Mouse (Mus musculus) stomach, postnatal 0 days (tissue): ENCODE data around the gene Axl. TPM values are rescaled to one million over a fixed set of nuclear protein-coding genes. Genes with fewer than 3 reads are reported as not detected.
"Not testable (repeated sequence)": the region's sequence is repeated elsewhere in the genome, so short reads cannot be mapped to it uniquely, and the experiment has no call there.

Experiments used
- ATAC-seq: fragments of 200-750 bp; cut with Nextera tagmentation; 2 replicates; pipeline ENCODE4 v1.8.0; 2017; ENCODE audit not compliant: low FRiP score, low TSS enrichment
- DNase-seq: peaks from one replicate; pipeline ENCODE4 v3.0.0-alpha.2; 2016; ENCODE audit warnings: low spot score
- H3K27ac ChIP-seq: fragments of 300-500 bp; sonication (generic); replicated peaks from 2 replicates; pipeline ENCODE4 v1.5.1; 2014; ENCODE audit warnings: mild to moderate bottlenecking, control low read depth
- H3K27me3 ChIP-seq: fragments of 300-500 bp; sonication (generic); 2 replicates; pipeline ENCODE4 v1.6.1; 2014; ENCODE audit warnings: low read length; ENCODE audit not compliant: control insufficient read depth, insufficient read depth
- H3K36me3 ChIP-seq: fragments of 300-500 bp; sonication (generic); 2 replicates; pipeline ENCODE4 v1.6.1; 2014; ENCODE audit warnings: low read length, mixed read lengths; ENCODE audit not compliant: control insufficient read depth, insufficient read depth
- H3K4me1 ChIP-seq: fragments of 300-500 bp; sonication (generic); replicated peaks from 2 replicates; pipeline ENCODE4 v1.6.1; 2014; ENCODE audit warnings: antibody characterized with exemption; ENCODE audit not compliant: control insufficient read depth, insufficient read depth
- H3K4me2 ChIP-seq: fragments of 300-500 bp; sonication (generic); replicated peaks from 2 replicates; pipeline ENCODE4 v1.6.1; 2014; ENCODE audit warnings: low read depth, mild to moderate bottlenecking, control low read depth, moderate library complexity
- H3K4me3 ChIP-seq: fragments of 300-500 bp; sonication (generic); 2 replicates; pipeline ENCODE4 v1.5.1; 2014; ENCODE audit warnings: low read depth, low read length, control low read depth
- H3K9ac ChIP-seq: fragments of 300-500 bp; sonication (generic); 2 replicates; pipeline ENCODE4 v1.6.1; 2014; ENCODE audit warnings: mild to moderate bottlenecking, low read length, control low read depth, mixed read lengths
- H3K9me3 ChIP-seq: fragments of 300-500 bp; sonication (generic); 2 replicates; pipeline ENCODE4 v1.6.1; 2016; ENCODE audit warnings: low read length; ENCODE audit not compliant: control insufficient read depth
- CTCF ChIP-seq: IDR thresholded peaks from 2 replicates; pipeline ENCODE4 v1.5.1; 2016; ENCODE audit warnings: antibody characterized with exemption, low read depth, mild to moderate bottlenecking, moderate library complexity
- EP300 ChIP-seq: optimal IDR thresholded peaks from 2 replicates; pipeline ENCODE3; 2016; ENCODE audit warnings: antibody characterized with exemption
- WGBS: fragments of 180-500 bp; shearing (Covaris S2); extraction: QIAGEN DNeasy Blood & Tissue Kit; methylation state at CpG from one replicate; pipeline ENCODE4 v1.1.7; 2014; 5-methylcytosine and 5-hydroxymethylcytosine counted together
- polyA plus RNA-seq: library from polyadenylated mRNA; unstranded; fragments of >200 nt; fragmentation: Nextera tagmentation; extraction: Ambion mirVana; gene quantifications from 2 replicates; pipeline ENCODE4 v1.2.1, GENCODE M21; 2015

The Axl gene
- polyA plus RNA-seq, 1 experiment from 2014 or later, result 53.4 TPM

DNA sequence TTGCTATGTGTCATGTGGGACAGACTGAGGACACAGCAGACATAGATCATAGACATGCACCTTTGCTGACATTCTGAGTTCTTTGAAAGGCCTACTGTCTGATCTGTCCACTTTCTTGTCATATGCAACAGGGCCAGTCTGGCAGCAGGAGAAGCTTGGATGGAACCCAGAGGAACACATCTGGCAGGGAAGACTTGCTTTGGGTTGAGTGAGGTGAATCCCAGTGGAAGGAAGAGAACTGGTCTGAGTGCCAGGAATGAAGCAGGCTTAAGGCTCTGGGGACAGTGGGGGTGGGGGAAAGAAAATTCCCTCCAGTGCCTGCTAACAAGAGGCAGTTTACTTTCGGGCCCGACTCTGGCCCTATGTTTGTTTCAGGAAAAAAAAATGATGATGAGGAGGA lies 58.6 kb downstream of the Axl start:
- Histone ChIP-seq H3K36me3 (peaks cover 59% of the 10 kb centered on the region), H3K27ac (no peak overlapping the region), H3K27me3 (no peaks in the 10 kb centered on the region), H3K4me3 (no peak overlapping the region), H3K4me2 (no peak overlapping the region), H3K9ac (no peak overlapping the region), H3K9me3 (no peaks in the 10 kb centered on the region), H3K4me1 (no peaks in the 10 kb centered on the region)
- DNase-seq (no peak), ATAC-seq (no peak)
- no peak for TF ChIP-seq EP300
- TF ChIP-seq CTCF, result no peak
- WGBS, result 62% methylated on average over 2 of the region's 2 CpGs

DNA sequence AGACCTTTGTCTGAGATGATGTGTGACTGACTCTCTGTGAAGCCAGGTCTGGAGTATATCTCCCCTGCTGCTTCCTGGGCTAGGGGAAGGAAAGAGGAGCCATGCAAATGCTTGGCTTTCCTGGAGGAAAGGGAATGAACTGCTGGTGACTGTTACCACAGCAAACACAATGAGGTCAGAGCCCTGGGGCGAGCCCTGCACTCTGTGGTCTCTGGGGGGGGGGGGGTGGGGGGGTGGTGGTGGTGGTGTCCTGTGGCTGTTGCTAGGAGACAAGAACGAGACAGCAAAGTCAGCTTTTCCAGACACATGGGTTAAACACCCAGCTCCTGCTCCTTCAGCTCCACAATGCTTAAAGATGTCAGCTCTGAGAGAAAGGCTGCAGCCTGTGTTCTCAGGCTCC lies 59.1 kb downstream of the Axl start:
- H3K4me3 ChIP-seq, result no peak overlapping the region
- 26% methylated on average over 2 of the region's 2 CpGs for WGBS
- no peak overlapping the region for H3K27ac ChIP-seq
- H3K4me1 ChIP-seq, result no peaks in the 10 kb centered on the region
- peaks cover 63% of the 10 kb centered on the region for H3K36me3 ChIP-seq
- no peaks in the 10 kb centered on the region for H3K27me3 ChIP-seq
- no peak overlapping the region for H3K9ac ChIP-seq
- DNase-seq (no peak), ATAC-seq (peak; percentile 55; the same call in 1 of the 2 replicates)
- H3K9me3 ChIP-seq, result no peaks in the 10 kb centered on the region
- TF ChIP-seq EP300 (no peak), CTCF (no peak)
- H3K4me2 ChIP-seq, result no peak overlapping the region

DNA sequence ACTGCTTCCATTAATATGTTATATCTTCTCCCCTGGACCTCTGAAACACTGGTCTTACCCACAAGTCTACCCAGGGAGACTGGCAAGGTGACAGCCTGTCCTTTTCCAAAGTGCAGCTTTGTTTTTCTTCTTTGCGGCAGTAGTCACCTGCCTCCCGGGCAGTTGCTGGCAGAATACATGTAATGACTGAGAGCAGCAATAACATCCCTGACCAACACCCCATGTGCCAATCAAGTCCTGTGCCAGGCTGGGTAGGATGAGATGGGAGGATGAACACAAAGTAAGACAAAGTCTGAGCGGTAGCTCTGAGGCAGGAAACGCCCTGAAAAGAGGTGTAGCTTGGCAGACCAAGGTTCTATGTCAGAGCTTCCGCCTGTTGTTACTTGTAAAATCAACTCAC lies 60.7 kb downstream of the Axl start:
- no peak overlapping the region for H3K4me2 ChIP-seq
- no peaks in the 10 kb centered on the region for H3K27me3 ChIP-seq
- no peak overlapping the region for H3K9ac ChIP-seq
- no peak overlapping the region for H3K4me3 ChIP-seq
- peaks cover 69% of the 10 kb centered on the region for H3K36me3 ChIP-seq
- ATAC-seq, result no peak
- TF ChIP-seq CTCF (no peak), EP300 (no peak)
- 81% methylated on average over 5 of the region's 5 CpGs for WGBS
- no peaks in the 10 kb centered on the region for H3K4me1 ChIP-seq
- H3K27ac ChIP-seq, result no peak overlapping the region
- no peak for DNase-seq
- no peaks in the 10 kb centered on the region for H3K9me3 ChIP-seq

DNA sequence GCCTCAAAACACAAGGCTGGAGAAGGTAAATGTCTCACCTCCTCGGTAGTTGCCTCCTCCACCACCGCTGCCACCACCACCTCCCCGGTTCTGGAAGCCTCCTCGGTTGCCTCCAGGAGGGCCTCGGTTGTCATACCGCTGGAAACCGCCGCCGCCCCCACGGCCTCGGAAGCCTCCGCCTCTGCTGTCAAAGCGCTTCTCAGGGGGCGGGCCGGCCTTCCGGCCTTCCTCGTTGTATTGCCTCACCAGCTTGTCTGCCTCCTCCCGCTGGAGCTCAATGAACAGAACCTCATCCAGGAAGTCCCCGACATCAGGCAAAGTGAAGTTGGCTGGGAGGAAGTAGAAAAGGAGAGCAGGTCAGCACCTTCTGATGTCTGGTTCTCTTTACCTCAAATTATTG lies 62.6 kb downstream of the Axl start:
- H3K9ac ChIP-seq, result no peak overlapping the region
- 71% methylated on average over 19 of the region's 19 CpGs for WGBS
- TF ChIP-seq EP300 (no peak), CTCF (no peak)
- no peak for ATAC-seq
- DNase-seq, result no peak
- no peak overlapping the region for H3K27ac ChIP-seq
- no peaks in the 10 kb centered on the region for H3K9me3 ChIP-seq
- no peak overlapping the region for H3K4me2 ChIP-seq
- no peaks in the 10 kb centered on the region for H3K4me1 ChIP-seq
- peaks cover 64% of the 10 kb centered on the region for H3K36me3 ChIP-seq
- no peak overlapping the region for H3K4me3 ChIP-seq
- no peaks in the 10 kb centered on the region for H3K27me3 ChIP-seq

DNA sequence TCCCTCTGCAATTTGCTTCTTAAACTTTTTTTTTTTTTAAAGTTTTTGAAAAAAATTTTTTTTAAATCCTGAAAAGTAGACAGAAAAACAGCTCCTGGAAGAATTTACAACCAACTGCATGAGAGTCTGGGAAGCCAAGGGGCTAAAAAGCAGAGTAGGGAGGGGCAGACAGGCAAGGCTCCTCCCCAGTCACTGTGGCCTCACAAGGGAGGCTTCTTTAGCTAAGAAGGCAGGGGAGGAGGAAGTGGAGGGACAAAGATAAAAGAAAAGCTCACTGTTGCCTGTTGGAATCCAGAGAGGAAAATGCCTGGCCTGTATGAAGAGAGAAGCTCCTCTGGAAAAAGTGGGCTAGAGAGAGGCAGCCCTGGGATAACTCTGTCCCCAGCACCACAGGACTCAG lies 66.7 kb downstream of the Axl start:
- H3K4me3 ChIP-seq, DNase-seq, ATAC-seq, H3K4me1 ChIP-seq, H3K9ac ChIP-seq, H3K27ac ChIP-seq, H3K4me2 ChIP-seq, H3K27me3 ChIP-seq, H3K9me3 ChIP-seq: not testable (repeated sequence)
- peaks cover 43% of the 10 kb centered on the region for H3K36me3 ChIP-seq

DNA sequence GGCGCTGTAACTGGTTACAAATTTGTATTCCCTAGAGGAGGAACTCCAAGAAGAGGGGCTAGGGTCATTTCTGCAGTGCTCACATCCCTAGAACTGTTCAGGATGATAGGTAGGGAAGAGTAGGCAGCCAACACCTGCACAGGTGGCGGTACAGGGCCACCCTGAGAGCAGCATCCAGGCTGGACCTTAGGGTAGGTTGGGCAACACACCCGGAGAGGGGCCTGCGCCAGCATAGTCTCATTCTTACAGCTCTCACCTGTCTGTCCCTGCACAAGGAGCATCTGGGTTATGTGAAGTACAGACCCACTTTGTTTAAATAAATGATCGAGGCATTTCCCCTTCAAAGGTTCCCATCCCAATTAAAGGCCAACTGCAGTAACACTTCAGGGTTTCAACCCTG lies 67.7 kb downstream of the Axl start:
- 79% methylated on average over 5 of the region's 5 CpGs for WGBS
- no peak for TF ChIP-seq CTCF
- no peak for TF ChIP-seq EP300
- peaks cover 37% of the 10 kb centered on the region for H3K36me3 ChIP-seq

More for the DNA sequence above, 67.7 kb downstream of the Axl start:
- H3K4me3 ChIP-seq, result no peak overlapping the region
- no peaks in the 10 kb centered on the region for H3K9me3 ChIP-seq
- ATAC-seq (no peak), DNase-seq (no peak)
- no peaks in the 10 kb centered on the region for H3K27me3 ChIP-seq
- H3K27ac ChIP-seq, result no peak overlapping the region
- no peak overlapping the region for H3K9ac ChIP-seq
- peaks cover 7% of the 10 kb centered on the region; the same call in 1 of the 2 replicates for H3K4me1 ChIP-seq
- no peak overlapping the region for H3K4me2 ChIP-seq
